Mouse (Mus musculus): ENCODE measurements around the gene Gm10985.

The Gm10985 gene

GRCm38 (mm10) chr3:53844786-53845185 is at the start of gene Gm10985:
Gene Gm10985 (plus strand): TSS chr3:53845086.
- no peak for DNase-seq

- DNase-seq, result no peak
Measured at GRCm38 (mm10) chr3:53796933-53797332, 48.0 kb upstream of the Gm10985 start.

- no peak for DNase-seq
Measured at GRCm38 (mm10) chr3:53799671-53800070, 45.2 kb upstream of the Gm10985 start.

- no peak for DNase-seq
Measured at GRCm38 (mm10) chr3:53813421-53813977, 31.4 kb upstream of the Gm10985 start.

GRCm38 (mm10) chr3:53834238-53834637 is 10.6 kb upstream of the Gm10985 start:
- DNase-seq, result no peak

- DNase-seq, result no peak
Measured at GRCm38 (mm10) chr3:53846206-53846928, 1.5 kb downstream of the Gm10985 start.

- DNase-seq, result no peak
Measured at GRCm38 (mm10) chr3:53847726-53848125, 2.8 kb downstream of the Gm10985 start.

GRCm38 (mm10) chr3:53848262-53848661 is 3.4 kb downstream of the Gm10985 start:
- no peak for DNase-seq

GRCm38 (mm10) chr3:53854261-53854660 is 9.4 kb downstream of the Gm10985 start:
- DNase-seq, result no peak

- DNase-seq, result no peak
Measured at GRCm38 (mm10) chr3:53854831-53855230, 9.9 kb downstream of the Gm10985 start.

GRCm38 (mm10) chr3:53863383-53864220 is 18.7 kb downstream of the Gm10985 start, which contains the start of gene Ufm1:
Gene Ufm1 (minus strand): TSS chr3:53863830.
- DNase-seq, result peak; percentile 89

- no peak for DNase-seq
Measured at GRCm38 (mm10) chr3:53868212-53868611, 23.3 kb downstream of the Gm10985 start.

GRCm38 (mm10) chr3:53869263-53869662 is 24.4 kb downstream of the Gm10985 start:
- DNase-seq, result no peak

- no peak for DNase-seq
Measured at GRCm38 (mm10) chr3:53870482-53870881, 25.6 kb downstream of the Gm10985 start.

GRCm38 (mm10) chr3:53871596-53871995 is 26.7 kb downstream of the Gm10985 start:
- no peak for DNase-seq

GRCm38 (mm10) chr3:53890619-53891540 is 46.0 kb downstream of the Gm10985 start:
- DNase-seq, result no peak
